Mouse (Mus musculus): Measurements from ENCODE around the gene Crhr2.

Crhr2 gene

DNA sequence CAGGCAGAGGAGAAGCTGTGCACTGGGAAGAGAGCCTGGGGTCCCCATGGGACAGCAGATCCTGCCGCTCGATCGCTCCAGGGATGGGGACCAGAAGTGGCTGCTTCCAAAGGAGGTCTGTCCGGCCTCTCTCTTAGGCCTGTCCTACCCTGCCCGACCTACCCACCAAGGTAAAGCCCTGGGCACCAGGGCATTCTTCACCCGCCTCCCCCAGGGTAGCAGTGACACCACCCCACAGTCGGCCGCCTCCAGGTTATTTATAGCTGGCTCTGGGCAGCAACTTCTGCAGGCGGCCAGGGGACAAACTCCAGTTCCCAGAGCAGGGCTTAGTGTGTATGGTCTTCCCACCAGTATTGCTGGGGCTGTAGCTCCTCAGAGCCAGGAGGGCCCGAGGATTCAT is at the start of gene Crhr2:
Crhr2 (minus strand) TSS at position 223 of the 400 bp plus-strand sequence.
- DNase-seq (ENCODE audit: low spot score) = no peak

DNA sequence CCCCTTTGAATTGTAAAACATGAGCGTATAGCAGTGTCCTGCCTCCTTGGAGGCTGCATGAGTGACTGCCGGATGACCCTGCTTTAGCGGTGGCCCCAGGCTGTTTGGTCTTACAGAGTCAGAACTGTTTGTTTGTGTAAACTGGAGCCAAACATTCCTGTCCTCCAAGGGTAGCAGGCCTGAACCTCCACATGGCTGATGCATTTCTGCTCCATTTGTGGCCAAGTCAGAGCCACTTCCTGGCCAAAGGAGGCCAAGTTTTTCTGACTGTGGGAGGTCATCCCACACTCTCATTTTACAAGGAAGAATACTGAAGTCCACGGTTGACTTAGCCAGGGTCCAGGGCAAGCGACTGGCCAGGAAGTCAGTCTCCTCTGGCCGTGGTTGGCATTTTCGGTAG is 46.7 kb upstream of the Crhr2 start:
- peak; percentile 65 for DNase-seq (ENCODE audit: low spot score)

DNA sequence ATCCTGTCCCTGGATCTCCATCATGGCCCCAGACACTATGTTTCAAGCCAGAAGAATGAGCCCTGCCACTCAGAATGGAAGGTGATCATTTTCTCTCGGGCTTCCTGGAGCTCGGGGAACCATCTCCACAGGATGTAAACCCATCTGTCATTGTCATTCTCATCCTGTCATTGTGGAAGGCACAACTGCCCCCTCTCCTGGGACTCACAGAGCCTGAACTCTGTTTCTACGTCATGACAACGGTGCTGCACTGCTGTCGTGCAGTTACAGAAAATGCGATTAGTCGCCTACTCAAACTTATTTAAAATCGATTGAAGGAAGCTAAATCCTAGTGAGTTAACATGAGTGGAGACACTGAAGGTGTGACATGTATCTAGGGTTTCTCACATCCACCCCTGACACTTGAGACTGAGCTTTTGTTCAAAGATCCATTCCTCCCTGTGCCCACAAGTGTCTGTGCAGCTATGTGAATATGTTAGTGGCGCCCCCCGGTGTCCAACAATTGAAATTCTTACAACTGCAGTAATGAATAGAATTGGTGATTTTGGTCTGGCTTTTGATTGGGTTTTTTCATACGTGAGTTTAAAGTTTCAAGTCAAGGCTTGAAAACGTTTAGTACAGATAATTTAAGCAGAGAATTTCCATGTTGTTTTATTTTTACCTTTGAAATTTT is 44.4 kb upstream of the Crhr2 start:
- peak; percentile 22 for DNase-seq (ENCODE audit: low spot score)

DNA sequence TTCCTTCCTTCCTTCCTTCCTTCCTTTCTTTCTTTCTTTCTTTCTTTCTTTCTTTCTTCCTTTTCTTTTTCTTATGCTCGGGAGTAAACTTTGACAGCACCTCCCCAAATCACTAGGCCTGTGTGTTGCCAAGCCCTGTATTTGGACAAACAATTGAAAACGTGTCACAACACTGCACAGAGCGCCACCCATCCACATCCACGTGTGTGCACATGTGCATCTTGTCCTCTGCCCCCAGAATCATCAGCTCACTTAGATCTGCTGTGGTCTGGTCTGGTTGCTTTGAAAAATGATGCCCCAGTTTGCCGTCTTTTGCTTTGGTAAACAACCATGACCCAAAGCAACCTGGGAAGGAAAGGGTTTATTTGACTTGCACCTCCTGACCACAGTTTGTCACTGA is 43.1 kb upstream of the Crhr2 start:
- peak; percentile 40 for DNase-seq (ENCODE audit: low spot score)

DNA sequence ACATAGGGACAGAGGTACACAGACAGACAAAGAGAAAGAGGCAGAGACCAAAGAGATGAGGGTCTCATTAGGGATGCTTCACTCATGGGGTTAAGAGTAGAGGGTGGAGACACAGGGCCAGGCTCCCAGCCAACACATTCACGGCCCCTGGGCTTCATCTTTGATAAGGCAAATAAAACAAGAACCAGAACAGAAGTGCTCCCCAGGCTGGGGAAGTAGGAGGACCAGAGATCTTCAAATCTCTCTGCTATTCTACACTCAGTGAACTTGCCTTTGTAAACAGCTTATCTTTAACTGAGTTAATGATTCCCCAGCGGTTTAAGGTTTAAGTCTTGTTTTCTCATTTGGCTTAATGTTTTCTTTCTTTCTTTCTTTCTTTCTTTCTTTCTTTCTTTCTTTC is 42.6 kb upstream of the Crhr2 start:
- DNase-seq (ENCODE audit: low spot score) = no peak

DNA sequence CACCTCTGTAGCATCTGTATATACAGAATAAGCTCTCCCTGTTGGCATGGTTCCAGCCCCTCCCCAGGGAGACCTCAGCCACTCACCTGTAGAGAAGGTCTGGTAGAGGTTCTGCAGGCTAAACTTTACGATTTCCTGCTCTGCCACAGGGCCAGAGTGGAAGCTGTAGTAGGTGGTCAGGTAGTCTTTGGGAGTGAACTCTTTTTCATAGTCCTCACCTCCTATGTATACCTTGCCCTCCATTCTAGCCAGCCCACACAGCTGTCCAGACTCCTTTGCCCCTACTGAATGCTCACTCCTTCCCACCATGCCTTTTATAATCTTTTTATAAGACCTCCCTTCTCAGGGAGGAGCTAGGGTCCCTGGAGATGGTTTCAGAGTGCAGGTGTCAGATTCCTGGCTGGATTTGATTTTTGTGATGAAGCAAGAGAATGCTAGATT is 41.9 kb upstream of the Crhr2 start, which contains the start of gene Inmt:
Inmt (minus strand) TSS at position 303 of the 441 bp plus-strand sequence.
- peak; percentile 51 for DNase-seq (ENCODE audit: low spot score)

DNA sequence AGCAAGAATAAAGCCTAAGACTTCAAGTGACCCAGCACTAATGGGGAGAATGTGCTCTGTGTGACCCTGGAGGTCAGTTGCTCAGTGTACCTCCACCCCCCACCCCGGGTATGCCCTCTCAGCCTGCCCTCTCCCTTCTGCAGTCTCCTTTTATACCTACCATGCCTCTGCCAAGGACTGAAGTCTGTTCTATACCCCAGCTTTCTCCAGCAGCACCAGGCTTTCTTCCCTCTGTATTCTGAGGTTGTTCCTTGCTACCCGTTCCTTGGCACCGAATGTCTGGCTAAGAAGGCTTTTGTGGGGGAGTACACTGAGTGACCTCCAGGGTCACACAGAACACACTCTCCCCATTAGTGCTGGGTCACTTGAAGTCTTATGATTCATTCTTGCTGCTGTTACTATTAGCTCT is 41.1 kb upstream of the Crhr2 start:
- no peak for DNase-seq (ENCODE audit: low spot score)

DNA sequence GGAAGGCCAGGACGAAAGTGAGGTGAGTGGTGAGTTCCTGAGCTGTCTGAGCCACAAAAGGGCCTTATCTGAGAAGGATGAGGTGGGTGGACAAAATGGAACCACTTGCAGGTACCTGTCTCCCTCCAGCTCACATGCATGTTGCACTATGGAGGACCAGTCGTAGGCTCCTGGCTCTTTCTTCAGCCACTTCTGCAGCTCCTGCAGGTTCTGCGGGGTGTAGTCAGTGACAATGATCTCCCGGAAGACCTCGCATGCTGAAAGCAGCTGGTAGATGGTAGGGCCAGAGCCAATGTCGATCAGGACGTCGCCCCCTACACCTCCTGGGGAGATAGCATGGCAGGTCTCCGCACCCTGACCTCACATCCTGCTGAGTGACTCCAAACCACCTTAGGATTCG is 40.4 kb upstream of the Crhr2 start:
- DNase-seq (ENCODE audit: low spot score) = no peak

DNA sequence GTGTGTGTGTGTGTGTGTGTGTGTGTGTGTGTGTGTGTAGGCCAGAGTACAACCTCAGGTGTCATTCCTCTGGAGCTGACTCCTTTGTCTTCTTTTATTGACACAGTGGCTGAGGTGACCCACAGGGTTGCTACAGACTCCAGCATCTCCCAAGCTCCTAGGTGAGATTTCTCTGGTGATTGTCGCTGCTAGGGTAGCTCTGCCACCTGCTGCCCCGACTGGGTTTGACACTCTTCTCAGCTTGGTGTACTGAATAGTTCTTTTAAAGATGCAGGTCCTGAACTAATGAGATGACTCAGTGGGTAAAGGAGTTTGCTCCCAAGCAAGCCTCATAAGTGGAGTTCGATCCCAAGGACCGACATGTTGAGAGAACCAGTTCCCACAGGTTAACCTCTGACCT is 38.8 kb upstream of the Crhr2 start:
- no peak for DNase-seq (ENCODE audit: low spot score)

DNA sequence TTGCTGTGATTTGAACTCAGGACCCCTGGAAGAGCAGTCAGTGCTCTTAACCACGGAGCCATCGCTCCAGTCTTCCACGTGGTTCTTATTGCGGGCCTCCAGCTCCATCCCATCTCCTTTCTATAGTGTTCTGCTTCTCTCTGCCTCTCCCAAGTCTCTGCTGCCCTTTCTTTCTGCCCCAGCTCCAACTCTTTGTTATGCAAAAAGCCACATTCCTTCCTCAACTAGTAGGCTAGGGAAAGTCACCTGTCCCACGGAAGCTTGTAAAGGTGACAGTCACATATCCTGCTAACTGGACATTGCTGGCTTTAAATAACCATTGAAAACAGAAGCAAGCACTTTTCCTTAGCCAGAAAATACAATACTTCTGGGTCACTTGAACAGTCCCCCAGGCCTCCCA is 37.0 kb upstream of the Crhr2 start:
- DNase-seq (ENCODE audit: low spot score) = no peak

DNA sequence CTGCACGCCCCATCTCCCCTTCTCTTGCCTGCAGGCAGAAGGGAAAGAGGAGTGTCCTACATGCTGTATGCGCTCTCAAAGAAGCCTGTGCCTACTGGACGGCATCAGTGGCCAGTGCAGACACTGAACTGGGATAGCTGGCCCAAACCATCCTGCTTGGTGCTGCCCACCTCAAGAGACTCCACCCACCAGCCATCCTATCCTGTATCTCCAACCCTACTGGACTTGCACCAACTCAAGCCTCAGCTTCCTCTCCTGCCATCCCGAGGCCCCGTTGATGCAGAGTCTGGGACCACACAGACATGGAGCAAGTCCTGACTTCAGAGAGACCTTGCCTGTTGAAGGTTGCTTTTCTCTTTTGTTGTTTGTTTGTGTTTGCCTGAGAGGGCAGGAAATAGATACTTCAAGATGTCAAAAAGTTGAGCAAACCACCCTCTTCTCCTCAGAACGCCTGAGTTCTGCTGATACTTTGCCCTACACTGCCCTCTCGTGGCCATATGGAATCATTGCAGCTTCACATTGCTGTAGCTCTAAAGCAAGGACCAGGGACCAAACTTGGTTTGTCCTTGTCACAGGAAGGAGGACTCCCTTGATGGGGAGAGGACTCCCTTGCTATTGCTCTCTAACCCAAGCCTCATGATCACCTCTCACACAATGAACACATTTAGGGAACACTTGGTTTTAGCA is 34.1 kb upstream of the Crhr2 start:
- peak; percentile 72 for DNase-seq (ENCODE audit: low spot score)

DNA sequence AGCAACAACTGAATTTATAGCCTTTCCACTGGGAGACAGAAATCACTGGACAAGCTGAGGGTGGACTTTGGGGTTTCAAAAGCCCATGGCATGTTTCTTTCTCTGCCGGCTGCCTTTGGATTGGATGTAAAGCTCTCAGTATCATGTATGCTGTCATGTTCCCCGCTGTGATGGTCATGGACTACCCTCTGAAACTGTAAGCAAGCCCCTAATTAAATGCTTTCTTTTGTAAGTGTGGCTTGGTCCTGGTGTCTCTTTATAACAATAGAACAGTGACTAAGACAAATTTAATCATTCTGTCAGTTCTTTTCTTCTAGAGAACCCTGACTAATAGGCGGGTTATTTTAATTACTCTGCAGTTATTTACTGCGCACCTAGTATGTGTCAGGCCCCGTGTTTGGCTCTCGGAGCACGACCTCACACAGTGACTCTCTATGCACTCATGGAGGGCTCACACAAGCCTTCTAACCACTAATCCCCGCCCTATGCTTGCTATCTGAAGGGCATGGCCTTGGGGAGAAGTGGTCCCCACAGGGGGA is 30.3 kb upstream of the Crhr2 start:
- DNase-seq (ENCODE audit: low spot score) = no peak

DNA sequence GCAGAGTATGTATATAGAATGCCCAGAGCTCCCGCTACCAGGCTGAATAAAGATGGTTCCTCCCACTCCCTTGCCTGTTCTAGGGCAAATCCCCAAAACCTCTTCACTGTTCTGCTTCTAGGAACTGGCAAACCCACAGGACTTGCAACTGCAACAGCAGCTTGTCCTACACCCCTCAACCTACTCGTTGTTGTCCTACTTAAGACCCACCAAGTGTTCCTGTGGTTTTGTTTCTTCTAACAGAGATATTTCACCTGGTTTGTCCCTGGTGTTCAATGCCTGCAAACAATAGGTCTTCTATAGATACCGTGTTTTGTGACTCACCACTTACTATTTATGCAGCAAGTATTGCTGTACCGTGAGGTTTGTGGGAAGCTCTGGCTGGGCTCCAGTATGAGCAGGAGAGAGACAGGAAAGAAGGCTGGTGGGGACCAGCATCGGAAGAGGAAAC is 28.5 kb upstream of the Crhr2 start:
- DNase-seq (ENCODE audit: low spot score) = no peak

DNA sequence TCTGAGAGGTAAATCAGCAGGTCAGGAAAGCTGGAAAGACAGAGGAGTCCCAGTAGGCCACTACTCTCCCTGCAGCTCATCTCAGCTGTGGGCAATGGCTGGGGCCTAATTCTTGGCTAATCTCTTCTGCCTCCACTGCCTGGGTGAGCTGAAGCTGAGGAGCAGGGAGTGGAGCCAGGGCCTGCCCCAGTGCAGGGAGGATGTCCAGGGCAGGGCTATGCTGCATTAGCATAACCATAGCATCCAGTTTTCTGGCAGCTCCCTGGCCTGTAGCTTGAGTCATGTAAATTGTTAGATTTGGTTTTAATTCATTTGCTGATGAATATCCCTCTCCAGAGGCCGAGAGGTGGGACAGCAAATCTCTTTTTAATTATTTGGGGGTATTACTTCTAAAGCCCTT is 26.4 kb upstream of the Crhr2 start:
- DNase-seq (ENCODE audit: low spot score) = no peak

DNA sequence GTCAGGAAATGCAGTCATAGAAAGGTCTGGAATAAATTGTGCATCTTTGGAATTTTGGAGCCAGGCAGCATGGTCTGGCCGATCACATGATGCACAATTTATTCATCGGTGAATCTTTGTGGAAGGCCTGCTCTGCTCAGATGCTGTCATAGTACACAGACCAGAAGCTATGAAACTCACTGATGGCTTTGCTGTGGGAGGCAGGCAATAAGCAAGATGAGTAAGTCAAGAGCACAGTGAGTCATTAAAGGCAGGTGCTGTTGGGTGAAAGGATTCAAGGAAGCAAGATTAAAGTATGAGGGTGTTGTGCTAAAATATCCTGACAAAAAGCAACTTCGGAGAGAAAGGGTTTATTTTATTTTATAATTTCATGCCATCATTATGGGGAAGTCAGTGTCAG is 19.4 kb upstream of the Crhr2 start:
- no peak for DNase-seq (ENCODE audit: low spot score)

DNA sequence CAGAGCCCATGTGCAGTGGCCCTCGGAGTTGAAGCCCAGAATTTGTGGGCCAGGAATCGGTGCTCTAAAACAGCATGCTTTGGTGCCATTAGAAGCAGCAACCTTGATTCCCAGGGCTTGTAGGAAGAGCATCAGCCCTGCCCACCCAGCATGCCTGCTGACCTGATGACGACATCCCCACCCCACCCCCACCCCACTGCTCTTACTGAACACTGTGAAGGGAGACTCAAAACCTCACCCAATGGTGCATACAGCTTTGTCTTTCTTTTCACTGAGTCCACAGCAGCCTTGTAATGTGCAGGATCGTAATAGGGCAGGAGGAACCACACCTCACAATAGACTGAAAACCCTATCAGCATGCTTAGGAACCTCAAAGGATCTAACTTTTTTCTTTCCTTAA is 13.3 kb upstream of the Crhr2 start:
- no peak for DNase-seq (ENCODE audit: low spot score)

DNA sequence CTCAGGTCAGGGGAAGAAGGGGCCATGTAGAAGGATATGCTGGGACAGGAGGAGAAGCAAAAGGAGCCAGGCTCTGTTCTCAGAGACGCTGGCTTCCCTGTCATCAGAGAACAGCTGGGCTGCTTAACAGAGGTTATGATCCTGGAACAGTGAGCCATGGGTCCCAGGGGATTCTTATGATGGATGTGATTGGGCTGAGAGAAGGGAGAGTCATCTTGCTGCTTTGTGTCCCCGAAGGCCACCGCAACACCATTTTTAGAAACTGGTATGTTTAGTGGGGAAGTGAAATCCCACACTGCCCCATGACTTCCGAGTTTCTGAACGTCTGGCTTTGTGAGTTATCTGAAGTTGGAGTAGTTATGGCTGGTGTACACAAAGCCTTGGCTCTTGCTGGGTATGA is 12.5 kb upstream of the Crhr2 start:
- DNase-seq (ENCODE audit: low spot score) = no peak

DNA sequence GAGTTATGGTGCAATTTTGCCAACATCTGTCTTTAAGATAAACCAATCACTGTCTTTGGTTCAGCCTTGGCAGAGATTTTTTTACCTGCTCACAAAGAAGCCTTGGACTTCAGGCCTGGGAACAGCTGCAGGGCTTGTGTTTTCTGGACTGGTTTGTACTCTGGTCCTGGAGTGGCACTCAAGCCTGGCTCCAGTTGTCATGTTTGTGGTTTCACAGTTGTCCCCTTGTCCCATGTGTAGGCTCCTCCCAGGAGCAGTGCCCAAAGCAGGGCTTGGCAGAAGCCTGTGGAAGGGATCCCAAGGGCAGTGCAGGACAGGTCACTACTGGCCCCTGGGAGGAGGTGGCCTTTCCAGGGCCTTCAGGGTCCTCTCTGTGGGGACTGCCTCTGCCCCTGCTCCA is 5.5 kb upstream of the Crhr2 start:
- DNase-seq (ENCODE audit: low spot score) = no peak

DNA sequence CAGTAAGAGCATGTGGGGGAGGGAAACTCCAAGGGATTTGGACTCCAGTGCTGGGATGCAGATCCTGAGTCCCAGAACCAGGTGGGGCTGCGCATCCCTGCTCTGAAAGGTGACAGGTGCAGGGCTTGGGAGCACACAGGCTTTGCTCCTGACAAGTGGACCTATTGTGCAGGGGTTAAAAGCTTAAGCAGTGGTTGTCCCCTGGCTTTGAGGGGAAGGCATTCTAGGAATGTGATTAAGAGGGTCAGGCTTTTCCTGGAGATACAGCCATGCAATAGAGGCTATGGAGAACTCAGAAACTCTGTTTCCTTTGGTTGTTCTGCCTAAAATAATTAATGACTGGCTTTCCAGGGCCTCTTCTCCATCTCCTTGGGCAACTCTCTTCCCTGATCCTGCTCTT is 609 bp upstream of the Crhr2 start:
- DNase-seq (ENCODE audit: low spot score) = no peak

DNA sequence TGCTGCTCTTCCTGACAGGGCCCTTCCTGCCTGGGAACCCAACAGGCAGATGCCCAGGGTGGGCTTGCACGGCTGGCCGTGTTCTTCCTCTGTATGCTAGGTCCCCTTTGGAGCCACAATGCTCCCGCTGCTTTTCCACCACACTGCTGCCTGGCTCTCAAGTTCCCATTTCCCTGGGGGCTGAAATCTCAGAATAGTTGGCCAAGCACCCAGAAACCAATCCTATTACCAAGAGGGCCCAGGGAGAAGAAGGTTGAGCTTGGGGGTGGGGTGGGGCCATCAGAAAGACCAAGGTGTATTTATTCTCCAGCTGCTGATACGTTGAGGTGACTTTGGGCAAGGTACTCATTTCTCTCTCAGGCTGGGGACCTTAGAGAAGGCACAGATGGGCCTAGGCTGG is 1.5 kb downstream of the Crhr2 start:
- no peak for DNase-seq (ENCODE audit: low spot score)

DNA sequence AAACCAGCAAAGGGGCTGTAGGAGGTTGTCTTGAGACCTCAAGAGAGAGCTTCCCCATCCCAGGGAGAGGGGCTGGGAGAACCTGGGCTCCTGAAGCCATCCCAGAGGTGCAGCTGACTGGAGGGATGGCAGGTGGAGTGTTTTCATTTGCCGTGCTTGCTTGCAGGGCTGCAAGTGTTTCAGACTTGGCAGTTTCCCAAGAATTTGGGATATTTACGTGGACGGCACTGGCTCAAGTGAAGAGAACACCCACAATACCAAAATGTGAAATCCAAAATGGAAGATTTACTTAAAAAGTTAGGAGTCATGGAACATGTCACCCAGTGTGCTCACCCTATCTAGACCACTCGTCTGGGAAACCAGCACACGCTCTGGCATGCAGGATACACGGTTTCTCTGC is 2.2 kb downstream of the Crhr2 start:
- DNase-seq (ENCODE audit: low spot score) = no peak

DNA sequence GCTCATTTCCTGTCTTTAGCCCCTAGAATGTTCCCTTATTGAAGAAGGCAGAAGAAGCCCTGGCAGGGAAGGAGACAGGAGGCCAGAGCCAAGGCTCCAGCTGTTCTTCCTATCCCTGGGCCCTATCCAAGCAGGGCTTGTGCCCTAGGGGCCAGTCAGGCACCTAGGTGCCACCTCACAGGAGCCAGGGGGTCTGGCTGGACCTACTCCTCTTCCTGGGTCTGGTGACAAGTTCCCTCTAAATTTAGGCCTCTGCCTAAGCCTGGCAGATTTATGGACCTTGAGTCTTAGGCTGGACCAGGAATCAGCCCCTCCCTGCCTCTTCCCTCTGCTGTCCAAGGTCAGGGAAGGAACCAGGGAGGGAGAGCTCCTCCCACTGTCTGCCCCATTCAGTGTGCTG is 4.4 kb downstream of the Crhr2 start:
- DNase-seq (ENCODE audit: low spot score) = no peak

DNA sequence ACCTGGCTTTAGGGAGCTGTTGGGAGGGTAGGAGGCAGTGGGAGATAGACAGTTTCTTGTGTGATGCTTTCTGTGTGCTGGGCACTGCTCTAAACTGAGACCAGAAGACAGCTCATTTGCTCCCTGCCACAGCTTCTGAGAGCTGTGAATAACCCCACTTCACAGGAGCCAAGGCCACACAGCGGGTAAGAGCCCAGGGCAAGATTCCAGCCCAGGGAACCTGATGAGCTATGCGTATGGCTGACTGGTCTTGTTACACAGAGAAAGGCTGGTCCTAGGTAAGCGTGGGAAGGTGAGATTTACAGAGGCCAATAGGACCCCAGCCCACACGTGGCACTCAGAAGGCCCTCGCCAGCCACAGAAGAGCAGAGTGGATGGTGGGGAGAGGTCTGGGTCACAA is 6.2 kb downstream of the Crhr2 start:
- DNase-seq (ENCODE audit: low spot score) = no peak

DNA sequence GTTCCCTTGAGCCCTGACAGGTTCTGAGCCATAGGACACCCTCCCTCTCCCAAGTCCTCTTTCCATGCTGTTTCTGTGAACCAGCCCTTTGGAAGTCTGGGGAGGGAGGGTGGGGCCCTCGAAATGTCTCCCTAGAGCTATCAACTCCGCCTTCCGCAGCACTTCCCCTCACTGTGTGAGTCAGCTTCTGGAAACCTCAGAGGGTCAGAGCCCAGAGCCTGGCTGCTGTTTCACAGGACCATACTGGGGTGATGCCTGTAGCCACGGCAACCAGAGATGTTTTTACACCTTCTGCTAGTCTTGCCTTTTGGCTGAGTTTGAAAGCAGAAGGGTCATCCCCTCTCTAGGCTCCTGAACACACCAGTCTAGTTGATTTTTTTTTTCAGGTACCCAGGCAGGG is 9.8 kb downstream of the Crhr2 start:
- DNase-seq (ENCODE audit: low spot score) = peak; percentile 8

All from lung, postnatal 25 days (tissue).